Mouse (Mus musculus) bone marrow, adult 2 months (tissue): ENCODE measurements around the gene Chp2.

Experiments
- CTCF ChIP-seq: fragments of 200-500 bp; IDR thresholded peaks from 2 replicates; pipeline ENCODE4 v1.5.1; 2011; ENCODE audit warnings: low read length, control low read depth; ENCODE audit not compliant: control insufficient read depth, insufficient read depth
- POLR2A ChIP-seq: fragments of 200-500 bp; IDR thresholded peaks from 2 replicates; pipeline ENCODE4 v1.6.1; 2011; ENCODE audit warnings: low read depth, mild to moderate bottlenecking, control low read depth, low read length, borderline replicate concordance; ENCODE audit not compliant: control insufficient read depth

GRCm38 (mm10) chr7:122260055-122260602 lies 40.8 kb downstream of the Chp2 start:
- no peak for TF ChIP-seq CTCF
- no peak for TF ChIP-seq POLR2A
